Mouse (Mus musculus) lung, postnatal 10 days (tissue): ENCODE data around the gene Nxpe5.

Experiments
- DNase-seq: peaks from one replicate; pipeline ENCODE4 v3.0.0; 2021

Nxpe5 gene

GRCm38 (mm10) chr5:138279585-138280424 lies 54.1 kb downstream of the Nxpe5 start, which contains the start of the genes Gm43720, Gpc2 and Stag3:
TSS of gene Gm43720 (minus strand) at chr5:138279958.
TSS of gene Gpc2 (minus strand) at chr5:138280005.
TSS of gene Stag3 (plus strand) at chr5:138280240.
- DNase-seq: peak; percentile 94

- no peak for DNase-seq
These were observed 54.7 kb downstream of the Nxpe5 start for GRCm38 (mm10) chr5:138280425-138280768.

GRCm38 (mm10) chr5:138280829-138281228 lies 55.1 kb downstream of the Nxpe5 start:
- no peak for DNase-seq

GRCm38 (mm10) chr5:138281798-138282197 lies 56.1 kb downstream of the Nxpe5 start:
- DNase-seq: no peak

GRCm38 (mm10) chr5:138283540-138283939 lies 57.8 kb downstream of the Nxpe5 start:
- DNase-seq: no peak

- no peak for DNase-seq
These were observed 62.2 kb downstream of the Nxpe5 start for GRCm38 (mm10) chr5:138287861-138288260.

GRCm38 (mm10) chr5:138291638-138292037 lies 65.9 kb downstream of the Nxpe5 start:
- DNase-seq: no peak

- no peak for DNase-seq
These were observed 68.5 kb downstream of the Nxpe5 start for GRCm38 (mm10) chr5:138294158-138294557.

GRCm38 (mm10) chr5:138299613-138300012 lies 73.9 kb downstream of the Nxpe5 start:
- no peak for DNase-seq
